Comparison of ENCODE assay signal across 18 mouse cellular contexts in the genomic region with DNA sequence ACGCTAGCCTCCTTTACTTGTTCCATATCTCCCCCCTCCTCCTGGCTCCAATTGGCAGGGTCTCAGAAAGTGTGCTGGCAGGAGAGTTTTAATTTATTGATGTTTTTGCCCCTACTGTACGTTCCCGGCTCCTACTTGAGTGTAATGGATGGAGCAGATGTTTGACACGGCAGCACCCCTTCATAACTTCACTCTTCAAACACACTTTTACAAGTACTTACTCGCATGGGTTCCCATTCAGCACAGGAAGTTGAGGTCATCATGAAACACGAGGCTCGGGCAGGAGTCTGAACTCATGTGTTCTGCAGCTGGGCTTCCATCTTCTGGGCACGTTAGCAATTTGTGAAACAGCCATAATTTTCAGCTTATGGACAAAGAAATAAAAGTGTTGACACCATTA.
A peak's percentile ranks its signal among the peaks of the same experiment; 100 is the strongest.
DNase-seq lines count a peak whose midpoint lies in the region; ATAC-seq and TF ChIP-seq lines count a peak whose summit lies in the region.
"Had no signal": no experiment of that assay in that cellular context is flagged by ENCODE, and none has a peak within 500 bp of the region (broad histone marks: within the 10 kb centered on the region; RNA-seq: fewer than 3 reads in every experiment).

No protein-coding gene starts in this region.

- H3K4me3 ChIP-seq in midbrain, embryonic 11.5 days (ENCODE audit: low read depth, low read length) = no peak overlapping the region
- no peak overlapping the region for H3K4me3 ChIP-seq in midbrain, postnatal 0 days (ENCODE audit: low read depth, low read length)
- H3K4me3 ChIP-seq in limb, embryonic 10.5 days = no peak overlapping the region
- H3K4me3 ChIP-seq: embryonic facial prominence, embryonic 12.5 days; midbrain, embryonic 15.5 days had no signal

- no peak overlapping the region for H3K4me2 ChIP-seq in midbrain, embryonic 11.5 days
- no peak overlapping the region for H3K4me2 ChIP-seq in midbrain, postnatal 0 days (ENCODE audit: low read depth, low read length, poor library complexity, severe bottlenecking)
- H3K4me2 ChIP-seq: embryonic facial prominence, embryonic 12.5 days; hindbrain, embryonic 14.5 days; midbrain, embryonic 15.5 days had no signal

- no peak for TF ChIP-seq CTCF in midbrain, postnatal 0 days (IDR thresholded peaks at IDR 0.05)

- no peak overlapping the region for H3K27ac ChIP-seq in midbrain, embryonic 11.5 days (ENCODE audit: low read depth, low read length)
- no peak overlapping the region for H3K27ac ChIP-seq in midbrain, postnatal 0 days (ENCODE audit: low read depth, low read length)
- peak overlapping the region; percentile 74; the same call in 1 of the 2 replicates for H3K27ac ChIP-seq in limb, embryonic 10.5 days
- H3K27ac ChIP-seq: embryonic facial prominence, embryonic 12.5 days; hindbrain, embryonic 14.5 days; midbrain, embryonic 15.5 days had no signal

- no peaks in the 10 kb centered on the region for H3K36me3 ChIP-seq in midbrain, embryonic 11.5 days (ENCODE audit: control insufficient read depth, insufficient read depth, low read length)
- H3K36me3 ChIP-seq in midbrain, postnatal 0 days (ENCODE audit: insufficient read depth, low read length) = no peaks in the 10 kb centered on the region
- no peaks in the 10 kb centered on the region for H3K36me3 ChIP-seq in limb, embryonic 10.5 days
- H3K36me3 ChIP-seq: embryonic facial prominence, embryonic 12.5 days; midbrain, embryonic 15.5 days had no signal

- no peaks in the 10 kb centered on the region for H3K4me1 ChIP-seq in midbrain, embryonic 11.5 days (ENCODE audit: control insufficient read depth, insufficient read depth, low read length)
- no peaks in the 10 kb centered on the region for H3K4me1 ChIP-seq in midbrain, postnatal 0 days (ENCODE audit: insufficient read depth, low read length)
- peaks cover 32% of the 10 kb centered on the region for H3K4me1 ChIP-seq in limb, embryonic 10.5 days

- H3K9me3 ChIP-seq in midbrain, embryonic 11.5 days (ENCODE audit: control insufficient read depth, low read length) = no peaks in the 10 kb centered on the region
- no peaks in the 10 kb centered on the region for H3K9me3 ChIP-seq in midbrain, postnatal 0 days (ENCODE audit: low read length)
- H3K9me3 ChIP-seq in limb, embryonic 10.5 days (replicated peaks) = no peaks in the 10 kb centered on the region
- H3K9me3 ChIP-seq: embryonic facial prominence, embryonic 12.5 days; midbrain, embryonic 15.5 days had no signal

- DNase-seq in heart, adult 9 months (ENCODE audit: low spot score in 2 of 2) = peak; percentile 15 to 43
- DNase-seq in heart, adult 18-20 months = no peak
- DNase-seq in midbrain, embryonic 11.5 days (ENCODE audit: low spot score, missing footprints) = peak; percentile 2
- DNase-seq in midbrain, postnatal 0 days (ENCODE audit: low spot score) = no peak
- peak; percentile 79 for DNase-seq in limb, embryonic 10.5 days (ENCODE audit: low spot score)
- DNase-seq in spleen, postnatal 14 days (ENCODE audit: low spot score in 2 of 2) = no peak
- DNase-seq in frontal cortex, postnatal 14 days (ENCODE audit: low spot score in 2 of 2) = no peak
- DNase-seq: adrenal gland, postnatal 25 days; cerebellum, adult 9-10 months; kidney, postnatal 14 days; layer of hippocampus, adult 9-11 months; lung, adult 2 months had no signal

- WGBS in midbrain, embryonic 11.5 days = 79% methylated on average over 8 of the region's 8 CpGs
- WGBS in midbrain, postnatal 0 days = 80% methylated on average over 8 of the region's 8 CpGs
- WGBS in limb, embryonic 10.5 days = 20% methylated on average over 8 of the region's 8 CpGs

- H3K9ac ChIP-seq in midbrain, embryonic 11.5 days (ENCODE audit: low read length) = no peak overlapping the region
- no peak overlapping the region for H3K9ac ChIP-seq in midbrain, postnatal 0 days (replicated peaks; ENCODE audit: low read length, poor library complexity, severe bottlenecking)
- H3K9ac ChIP-seq: embryonic facial prominence, embryonic 12.5 days; hindbrain, embryonic 14.5 days; midbrain, embryonic 15.5 days had no signal

- no peaks in the 10 kb centered on the region for H3K27me3 ChIP-seq in midbrain, embryonic 11.5 days (ENCODE audit: control insufficient read depth, insufficient read depth, low read length)
- H3K27me3 ChIP-seq in midbrain, postnatal 0 days (ENCODE audit: insufficient read depth, low read length) = no peaks in the 10 kb centered on the region
- peaks cover 17% of the 10 kb centered on the region; the same call in 1 of the 2 replicates for H3K27me3 ChIP-seq in limb, embryonic 10.5 days (ENCODE audit: low read depth, poor library complexity, severe bottlenecking)
- H3K27me3 ChIP-seq: embryonic facial prominence, embryonic 12.5 days; Patski had no signal

- ATAC-seq in midbrain, embryonic 11.5 days (ENCODE audit: low FRiP score) = no peak
- ATAC-seq in midbrain, postnatal 0 days (ENCODE audit: low FRiP score) = no peak
- ATAC-seq: activated CD4-positive, CD25-positive, alpha-beta regulatory T cell, adult 4 months; intestine, embryonic 16.5 days; midbrain, embryonic 15.5 days; Patski had no signal

Comparison
In these comparisons a context has a peak if more than half of its experiments do, and no peak if none do; other contexts are left out.
1. DNase-seq: peak in heart, adult 9 months (2 of 2), midbrain, embryonic 11.5 days (single experiment) and limb, embryonic 10.5 days (single experiment); none in heart, adult 18-20 months (0 of 2), midbrain, postnatal 0 days (single experiment), spleen, postnatal 14 days (0 of 2) and frontal cortex, postnatal 14 days (0 of 2).